Mouse (Mus musculus) ovary, postnatal 36 days (tissue): ENCODE results near the gene Elavl1.

Experiments used
- DNase-seq: peaks from one replicate; pipeline ENCODE4 v3.0.0; 2022; ENCODE audit warnings: low spot score, mixed read lengths

Gene Elavl1

GRCm38 (mm10) chr8:4321031-4321430 lies 4.2 kb downstream of the Elavl1 start:
- no peak for DNase-seq

GRCm38 (mm10) chr8:4320404-4320803 lies 4.8 kb downstream of the Elavl1 start:
- no peak for DNase-seq

GRCm38 (mm10) chr8:4319573-4319872 lies 5.7 kb downstream of the Elavl1 start:
- no peak for DNase-seq

GRCm38 (mm10) chr8:4318796-4319572 lies 6.2 kb downstream of the Elavl1 start:
- no peak for DNase-seq

GRCm38 (mm10) chr8:4318124-4318523 lies 7.1 kb downstream of the Elavl1 start:
- no peak for DNase-seq

GRCm38 (mm10) chr8:4314852-4315251 lies 10.4 kb downstream of the Elavl1 start:
- no peak for DNase-seq

GRCm38 (mm10) chr8:4313254-4314124 lies 11.7 kb downstream of the Elavl1 start:
- DNase-seq, result no peak

- DNase-seq, result no peak
Observed at GRCm38 (mm10) chr8:4312104-4312503, 13.1 kb downstream of the Elavl1 start.

GRCm38 (mm10) chr8:4305838-4306237 lies 19.4 kb downstream of the Elavl1 start:
- no peak for DNase-seq

- DNase-seq, result no peak
Observed at GRCm38 (mm10) chr8:4304124-4304547, 21.1 kb downstream of the Elavl1 start.

GRCm38 (mm10) chr8:4297822-4298221 lies 27.4 kb downstream of the Elavl1 start:
- no peak for DNase-seq

GRCm38 (mm10) chr8:4292738-4293137 lies 32.5 kb downstream of the Elavl1 start:
- DNase-seq, result no peak

GRCm38 (mm10) chr8:4276111-4276465 lies 49.1 kb downstream of the Elavl1 start:
- DNase-seq, result no peak

GRCm38 (mm10) chr8:4275275-4276110 lies 49.7 kb downstream of the Elavl1 start, which contains the start of gene Timm44:
Gene Timm44 (minus strand): TSS chr8:4275913.
- DNase-seq, result peak; percentile 93

GRCm38 (mm10) chr8:4269609-4270008 lies 55.6 kb downstream of the Elavl1 start:
- no peak for DNase-seq

GRCm38 (mm10) chr8:4267627-4268026 lies 57.6 kb downstream of the Elavl1 start:
- no peak for DNase-seq

- DNase-seq, result no peak
Observed at GRCm38 (mm10) chr8:4265160-4265914, 59.9 kb downstream of the Elavl1 start.

- DNase-seq, result no peak
Observed at GRCm38 (mm10) chr8:4263105-4263791, 62.0 kb downstream of the Elavl1 start.

- DNase-seq, result no peak
Observed at GRCm38 (mm10) chr8:4259805-4260170, 65.4 kb downstream of the Elavl1 start.

- peak; percentile 98 for DNase-seq
Observed at GRCm38 (mm10) chr8:4259125-4259804, 65.9 kb downstream of the Elavl1 start, which contains the start of gene Ctxn1. Gene Ctxn1 (minus strand): TSS chr8:4259274.
